Mouse (Mus musculus): Measurements from ENCODE around the gene Mov10l1.

DNA sequence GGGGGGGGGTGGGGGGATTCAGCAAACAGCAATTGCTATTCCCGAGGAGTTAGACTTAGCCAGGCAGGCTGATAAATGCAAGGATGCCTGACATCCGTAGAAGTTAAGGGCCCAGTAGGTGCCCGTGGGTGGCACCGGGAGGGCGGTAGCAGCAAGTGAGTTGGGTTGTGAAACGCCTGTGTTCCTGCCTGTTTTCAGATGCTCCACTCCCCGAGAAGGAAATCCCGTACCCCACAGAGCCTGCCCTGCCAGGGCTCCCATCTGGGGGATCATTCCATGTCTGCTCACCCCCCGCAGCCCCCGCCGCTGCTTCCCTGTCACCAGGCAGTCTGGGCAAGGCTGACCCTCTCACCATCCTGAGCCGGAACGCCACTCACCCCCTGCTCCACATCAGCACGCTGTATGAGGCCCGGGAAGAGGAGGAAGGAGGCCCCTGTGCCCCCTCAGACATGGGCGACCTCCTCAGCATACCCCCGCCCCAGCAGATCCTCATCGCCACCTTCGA lies 86.7 kb downstream of the Mov10l1 start:
- no peak for TF ChIP-seq EP300 (IDR thresholded peaks at IDR 0.05; ENCODE audit: insufficient read depth, low read depth, low read length)
- no peak for TF ChIP-seq CTCF (IDR thresholded peaks at IDR 0.05; ENCODE audit: low read depth, low read length)

All from ES-Bruce4 (cell line).